Mouse (Mus musculus) kidney, adult 18-20 months (tissue): ENCODE results near the gene Zfp30.

Source experiments
- DNase-seq: peaks from one replicate; pipeline ENCODE4 v3.0.0; 2021

Gene Zfp30

DNA sequence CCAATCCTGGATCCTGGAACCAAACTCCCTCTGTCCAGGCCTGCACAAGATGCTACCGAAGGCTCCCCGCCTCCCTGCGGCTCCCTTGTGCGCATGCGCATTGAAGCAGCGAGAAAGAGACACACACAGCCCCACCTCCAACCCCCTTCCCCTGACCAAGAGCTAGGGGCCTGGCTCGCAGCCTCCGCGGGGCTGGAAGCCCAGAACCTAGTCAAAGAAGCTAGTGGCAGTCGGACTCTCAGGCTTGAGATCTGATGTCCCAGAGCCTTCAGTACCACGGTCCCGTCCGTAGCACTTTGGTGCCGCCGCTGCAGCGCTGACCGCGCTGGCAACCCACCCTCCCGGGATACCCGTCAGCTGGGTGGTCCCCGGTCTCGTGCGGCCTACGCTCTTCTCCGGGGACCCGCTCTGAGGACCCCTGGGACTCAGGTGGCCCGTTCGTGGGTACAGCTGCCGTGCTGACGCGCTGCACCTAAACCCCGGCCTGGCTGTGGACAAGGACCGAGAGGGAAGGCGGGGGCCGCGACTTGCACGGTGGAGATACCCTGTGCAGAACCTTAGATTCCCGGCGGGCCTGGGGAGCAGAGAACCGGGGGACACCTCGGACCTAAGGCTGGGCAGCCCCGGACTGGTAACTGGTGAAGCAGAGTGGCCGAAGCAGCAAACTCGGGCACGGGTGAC lies at the start of gene Zfp30:
TSS of gene Zfp30 (plus strand) at position 128 of the 681 bp plus-strand sequence.
- DNase-seq, result peak; percentile 85

DNA sequence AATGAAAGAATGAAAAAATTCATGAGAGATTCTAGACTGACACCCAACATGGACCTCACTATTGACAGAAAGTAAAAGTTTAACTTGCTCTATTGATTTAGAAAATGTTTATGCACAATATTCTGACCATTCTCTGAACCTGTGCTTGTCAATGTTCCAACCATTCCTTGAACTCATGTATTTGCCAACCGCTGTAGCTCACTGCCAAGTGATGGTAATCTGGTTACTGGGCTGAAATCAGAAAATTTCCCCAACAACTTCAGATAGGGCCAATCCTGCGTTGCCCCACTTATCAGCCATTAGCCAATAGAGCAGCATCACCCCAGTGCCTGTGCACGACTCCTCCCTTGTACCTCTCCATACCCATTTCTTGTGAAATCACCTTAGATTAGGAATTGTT lies 41.5 kb upstream of the Zfp30 start:
- no peak for DNase-seq

DNA sequence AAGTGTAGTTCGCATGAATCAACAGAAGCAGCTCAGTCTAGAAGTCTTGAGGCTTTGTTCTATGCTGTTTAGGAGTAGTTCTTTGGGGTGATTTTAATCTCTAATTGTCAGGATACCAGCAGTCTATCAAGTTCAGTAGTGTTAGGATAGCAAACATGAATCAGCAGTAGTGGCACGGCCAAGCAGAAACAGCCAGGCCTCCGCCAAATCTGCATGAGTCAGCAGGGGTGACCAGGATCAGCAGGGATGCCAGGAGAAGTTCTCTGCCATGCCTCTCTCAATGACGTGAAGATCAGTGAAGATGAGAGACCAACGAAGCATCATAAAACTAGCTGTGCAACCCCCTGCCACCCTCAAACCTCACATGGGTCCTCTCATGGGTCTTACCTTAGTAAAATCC lies 23.3 kb upstream of the Zfp30 start:
- no peak for DNase-seq

DNA sequence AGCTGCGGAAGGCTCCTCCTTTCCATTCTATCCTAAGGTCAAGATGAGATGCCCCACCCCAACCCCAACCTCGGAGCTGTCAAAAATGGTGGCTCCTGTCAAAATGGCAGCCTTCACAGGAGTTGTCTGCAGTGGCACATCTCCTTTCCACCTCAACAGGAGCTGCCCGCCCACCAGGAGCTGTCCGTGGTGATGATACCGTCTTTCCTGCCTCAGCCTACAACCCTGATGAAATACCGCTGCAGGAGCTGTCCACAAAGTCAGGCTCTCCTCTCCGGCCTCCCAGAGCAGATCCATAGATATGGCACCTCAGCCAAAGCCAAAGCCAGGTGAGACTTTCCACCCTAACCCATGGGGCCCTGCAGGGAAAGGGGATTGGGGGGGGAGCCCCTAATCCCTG lies 19.1 kb upstream of the Zfp30 start:
- no peak for DNase-seq

DNA sequence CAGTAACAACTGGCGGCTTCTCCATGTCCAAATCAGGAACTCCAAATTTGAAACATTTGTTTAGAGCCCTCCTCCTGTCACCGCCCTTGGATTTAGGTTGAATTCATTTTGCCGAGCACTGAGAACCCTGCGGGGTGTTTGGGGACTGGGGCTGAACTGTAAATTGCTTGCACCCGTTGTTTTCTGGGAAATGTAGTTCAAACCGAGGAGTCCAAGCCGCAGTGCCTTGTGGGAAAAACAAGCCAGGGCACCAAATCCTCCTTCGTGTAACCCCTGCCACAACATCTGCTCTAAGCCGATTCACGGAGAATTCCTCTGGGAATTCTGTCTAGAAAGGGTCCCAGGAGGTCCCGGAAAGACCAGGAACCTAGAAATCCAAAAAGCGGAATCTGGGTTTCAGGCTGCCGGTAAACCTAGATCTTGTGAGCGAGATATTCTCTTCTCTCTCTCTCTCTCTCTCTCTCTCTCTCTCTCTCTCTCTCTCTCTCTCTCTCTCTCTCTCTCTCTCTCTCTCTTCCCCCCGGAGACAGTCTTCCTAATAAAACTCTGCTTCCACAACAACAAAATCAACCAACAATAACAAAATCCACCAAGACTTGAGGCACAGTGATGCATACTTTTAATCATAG lies 16.6 kb upstream of the Zfp30 start:
- DNase-seq, result peak; percentile 88

GRCm38 (mm10) chr7:29768090-29768900 lies 15.5 kb upstream of the Zfp30 start, which contains the start of gene Zfp84:
Gene Zfp84 (plus strand): TSS chr7:29768552.
- peak; percentile 92 for DNase-seq

DNA sequence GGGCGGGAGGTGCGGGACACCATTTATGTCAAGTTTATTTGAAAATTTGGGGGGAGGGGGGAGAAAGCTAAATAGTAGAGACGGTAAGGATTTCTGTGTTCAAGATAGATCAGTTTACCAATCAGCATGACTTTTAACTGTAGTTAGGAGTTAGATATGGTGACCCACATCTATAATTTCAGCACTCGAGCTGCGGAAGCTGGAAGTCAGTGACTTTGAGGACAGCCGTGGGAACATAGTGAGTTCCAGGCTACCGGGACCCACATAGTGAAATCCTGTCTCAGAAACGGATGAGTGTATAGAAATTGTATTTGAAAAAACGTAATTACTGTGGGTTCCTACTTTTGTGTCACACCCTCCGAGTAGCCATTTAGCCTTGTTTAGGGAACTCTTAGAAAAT lies 14.8 kb upstream of the Zfp30 start:
- DNase-seq, result no peak

DNA sequence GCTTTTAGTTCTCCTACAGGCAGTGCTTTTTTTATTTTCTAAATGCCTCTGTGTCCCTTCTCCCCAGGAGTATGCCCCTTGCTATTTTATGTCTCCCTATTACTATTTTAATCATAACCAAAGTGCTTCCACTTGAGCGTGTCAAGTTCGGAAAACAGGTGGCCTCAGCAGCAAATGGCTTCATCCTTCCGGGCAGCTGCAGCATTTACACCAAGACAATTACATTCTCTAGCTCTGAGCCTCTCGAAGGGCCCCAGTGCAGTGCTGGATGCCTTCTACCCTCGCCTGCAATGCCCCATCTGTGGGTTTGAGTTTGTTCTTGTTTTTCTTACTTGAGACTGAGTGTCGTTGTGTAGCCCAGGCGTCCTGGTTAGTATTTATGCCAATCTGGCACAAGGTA lies 10.3 kb upstream of the Zfp30 start:
- no peak for DNase-seq

DNA sequence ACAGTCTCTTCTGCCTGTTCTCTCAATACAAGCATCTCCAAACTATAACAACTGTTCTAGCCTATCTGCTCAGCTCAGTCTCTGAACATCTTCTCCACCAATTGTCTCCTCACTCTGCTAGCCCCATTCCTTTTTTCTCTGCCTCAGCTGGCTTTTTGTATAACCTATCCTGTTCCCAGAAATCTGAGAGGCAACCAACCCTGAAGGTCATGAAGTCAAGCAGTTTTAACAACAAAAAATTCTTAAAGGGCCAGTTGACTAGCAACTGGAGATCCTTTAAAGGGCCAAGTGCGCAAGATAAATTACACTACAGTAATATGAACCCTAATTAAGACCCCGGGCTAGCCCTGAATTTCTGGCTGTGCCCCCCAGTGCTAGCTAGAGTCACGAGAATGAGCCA lies 9.4 kb upstream of the Zfp30 start:
- no peak for DNase-seq

DNA sequence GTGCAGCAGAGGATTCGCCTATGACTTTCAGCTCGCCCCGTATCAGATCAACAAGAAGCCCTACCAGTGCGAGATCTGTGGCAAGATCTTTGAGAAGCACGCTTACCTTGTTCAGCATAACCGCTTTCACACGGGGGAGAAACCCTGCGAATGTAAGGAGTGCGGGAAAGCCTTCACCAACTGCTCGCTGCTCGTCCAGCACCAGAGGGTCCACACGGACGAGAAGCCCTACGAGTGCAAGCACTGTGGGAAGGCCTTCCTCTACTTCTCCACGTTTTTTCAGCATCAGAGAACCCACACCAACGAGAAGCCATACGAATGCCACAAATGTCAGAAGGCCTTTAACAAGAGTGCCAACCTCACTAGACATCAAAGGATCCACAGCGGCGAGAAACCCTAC lies 7.2 kb upstream of the Zfp30 start:
- no peak for DNase-seq

DNA sequence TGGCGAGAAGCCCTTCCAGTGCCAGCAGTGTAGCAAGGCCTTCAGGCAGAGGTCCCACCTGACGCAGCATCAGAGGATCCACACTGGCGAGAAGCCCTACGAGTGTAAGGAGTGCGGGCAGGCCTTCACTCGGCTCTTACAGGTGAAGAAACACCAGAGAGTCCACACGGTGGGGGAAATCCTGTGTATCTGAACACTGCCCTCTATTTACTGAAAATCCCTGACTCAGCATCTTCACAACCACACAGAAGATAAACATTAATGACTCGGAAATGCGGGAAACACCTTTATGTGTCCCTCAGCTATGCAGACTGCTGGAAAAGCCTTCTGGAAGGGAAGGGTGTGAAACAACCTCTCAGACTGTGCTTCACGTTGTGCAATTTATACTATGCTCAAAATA lies 6.4 kb upstream of the Zfp30 start:
- no peak for DNase-seq

DNA sequence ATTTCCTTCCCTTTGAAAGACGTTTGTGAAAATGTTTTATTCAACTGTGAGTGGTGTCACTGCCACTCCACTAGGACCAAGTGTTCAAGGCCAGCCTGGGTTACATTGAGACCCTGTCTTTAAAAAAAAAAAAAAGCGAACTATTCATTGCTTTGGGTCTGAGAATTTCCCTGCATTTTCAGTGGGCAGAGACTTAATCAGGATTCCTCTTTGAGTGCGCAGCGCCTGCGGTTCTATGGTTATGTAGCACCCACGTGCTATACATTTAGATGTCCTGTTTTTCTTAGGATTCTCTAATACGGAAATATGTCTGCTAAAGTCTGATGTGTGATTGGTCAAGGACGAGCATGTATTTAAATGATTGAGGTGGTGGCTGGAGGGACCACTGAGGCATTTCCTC lies 1.2 kb downstream of the Zfp30 start:
- DNase-seq, result no peak

GRCm38 (mm10) chr7:29785888-29786287 lies 2.1 kb downstream of the Zfp30 start:
- DNase-seq, result no peak

DNA sequence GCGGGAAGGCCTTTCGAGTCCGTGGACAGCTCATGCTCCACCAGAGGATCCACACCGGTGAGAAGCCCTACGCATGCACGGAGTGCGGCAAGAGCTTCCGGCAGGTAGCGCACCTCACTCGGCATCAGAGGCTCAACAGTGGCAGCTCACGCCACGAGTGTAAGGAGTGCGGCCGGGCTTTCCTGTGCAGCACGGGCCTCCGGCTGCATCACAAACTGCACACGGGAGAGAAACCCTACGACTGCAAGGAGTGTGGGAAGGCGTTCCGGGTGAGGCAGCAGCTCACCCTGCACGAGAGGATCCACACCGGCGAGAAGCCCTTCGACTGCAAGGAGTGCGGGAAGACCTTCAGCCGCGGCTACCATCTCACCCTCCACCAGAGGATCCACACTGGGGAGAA lies 9.1 kb downstream of the Zfp30 start:
- DNase-seq, result no peak

DNA sequence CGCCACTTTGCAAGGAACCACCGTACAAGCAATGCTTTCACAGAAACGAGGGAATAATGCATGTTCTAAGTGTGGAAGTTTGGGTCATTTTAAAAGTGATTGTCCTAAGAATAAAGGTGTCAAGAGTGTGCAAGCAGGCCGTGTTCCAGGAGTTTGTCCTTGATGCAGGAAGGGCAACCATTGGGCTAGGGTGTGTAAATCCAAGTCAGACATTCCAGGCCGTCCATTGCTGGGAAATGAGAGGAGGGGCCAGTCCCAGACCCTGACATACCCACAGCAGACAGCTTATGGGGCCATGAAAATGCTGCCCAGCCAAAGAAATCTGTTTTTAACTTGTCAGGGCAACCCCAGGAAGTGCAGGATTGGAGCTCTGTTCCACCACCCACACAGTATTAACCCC lies 23.2 kb downstream of the Zfp30 start:
- no peak for DNase-seq

DNA sequence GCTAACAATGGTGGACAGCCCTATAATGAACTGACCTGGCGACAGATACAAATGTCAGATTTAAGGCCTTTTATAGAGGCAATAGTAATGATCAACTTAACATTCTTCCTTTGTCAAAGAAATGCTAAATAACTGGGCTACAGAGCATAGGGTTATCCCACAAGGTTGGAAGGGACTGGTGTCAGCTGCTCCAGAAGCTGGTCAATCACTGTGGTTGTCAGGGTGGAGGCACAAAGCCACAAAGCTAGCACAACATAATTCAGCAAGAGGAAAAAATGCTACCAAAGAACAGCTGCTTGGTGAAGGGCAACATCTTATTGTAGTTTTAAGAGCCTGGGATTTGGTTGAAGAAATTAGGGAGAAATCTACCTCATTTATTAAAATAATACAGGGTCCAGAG lies 28.4 kb downstream of the Zfp30 start:
- no peak for DNase-seq

DNA sequence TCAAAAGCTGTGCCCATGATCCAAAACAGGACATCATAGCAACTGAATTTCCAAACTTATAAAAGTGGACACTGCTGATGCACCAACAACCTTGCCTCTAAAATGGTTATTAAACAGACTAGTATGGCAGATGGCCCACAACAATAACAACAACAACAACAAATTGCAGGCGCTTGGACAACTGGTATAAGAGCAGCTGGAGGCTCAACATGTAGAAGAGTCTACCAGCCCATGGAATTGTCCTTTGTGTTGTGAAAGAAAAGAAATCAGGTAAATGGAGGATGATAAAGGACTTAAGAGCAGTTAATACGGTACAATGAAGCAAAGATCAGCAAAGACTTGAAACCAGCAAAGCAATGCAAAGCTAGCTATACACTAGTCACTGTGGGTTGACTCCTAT lies 30.6 kb downstream of the Zfp30 start:
- DNase-seq, result no peak

DNA sequence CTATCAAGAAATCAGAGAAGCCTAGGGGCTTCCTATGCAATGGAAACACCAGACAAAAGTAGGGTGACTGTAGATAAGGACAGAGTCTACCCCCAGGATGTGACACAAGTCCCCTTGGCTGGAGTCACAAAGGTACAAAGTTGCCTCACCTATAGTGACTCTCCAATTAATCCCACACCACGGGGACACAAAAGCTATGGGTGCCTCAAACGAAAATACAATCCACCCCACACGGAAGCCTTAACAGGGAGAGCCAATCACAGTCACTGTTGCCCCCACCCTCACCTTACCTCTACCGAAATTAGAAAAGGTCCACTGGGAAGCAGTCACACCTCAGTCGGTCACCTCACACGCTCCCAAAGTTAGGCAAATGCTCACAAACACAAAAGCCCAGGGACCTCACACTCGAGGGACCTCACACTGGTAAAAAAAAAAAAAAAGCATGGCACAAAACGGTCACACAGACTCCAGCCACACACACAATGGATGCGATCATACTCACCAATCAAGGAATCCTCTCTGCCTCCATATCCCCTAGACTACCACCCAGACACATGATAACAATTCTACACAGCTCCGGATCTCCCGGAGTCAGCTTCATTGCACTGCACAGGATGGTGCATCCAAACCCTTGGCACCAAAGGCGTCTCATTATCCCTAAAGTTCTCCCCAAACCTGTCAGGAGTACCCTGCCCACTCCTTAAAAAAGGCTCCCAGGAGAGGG lies 31.4 kb downstream of the Zfp30 start:
- DNase-seq, result no peak

- peak; percentile 86 for DNase-seq
Observed at GRCm38 (mm10) chr7:29815910-29816429, 32.2 kb downstream of the Zfp30 start, which contains the start of gene Zfp790. Gene Zfp790 (plus strand): TSS chr7:29816114.

DNA sequence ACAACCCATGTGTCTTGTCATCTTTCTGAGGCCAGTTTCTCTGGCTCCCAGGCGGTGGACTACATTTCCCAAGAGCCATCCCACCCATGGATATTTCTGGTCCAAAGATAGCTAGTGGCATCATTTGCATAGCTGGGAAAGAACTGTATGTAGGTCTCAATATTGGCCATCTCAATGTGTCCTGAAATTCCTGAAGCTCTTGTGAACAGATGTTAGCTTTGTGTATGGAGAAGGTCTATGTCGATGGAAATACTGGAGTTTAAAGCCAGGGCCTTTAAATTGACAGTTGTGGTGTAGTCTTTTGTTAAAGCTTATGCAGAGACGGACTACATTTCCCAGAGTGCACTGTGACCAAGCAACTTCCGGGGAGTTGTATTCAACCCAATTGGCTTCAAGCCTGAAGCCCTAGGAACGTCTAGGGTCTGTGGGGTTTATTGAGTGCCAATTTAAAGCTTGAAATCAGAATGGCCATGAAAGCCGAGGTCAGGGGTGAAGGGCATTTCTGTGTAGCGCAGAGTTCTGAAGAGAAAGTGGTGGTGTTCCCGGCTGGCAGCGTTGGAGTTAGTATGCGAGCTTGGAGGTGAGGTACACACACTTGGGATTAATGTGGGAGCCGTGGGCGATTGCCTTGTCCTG lies 34.9 kb downstream of the Zfp30 start:
- peak; percentile 80 for DNase-seq

DNA sequence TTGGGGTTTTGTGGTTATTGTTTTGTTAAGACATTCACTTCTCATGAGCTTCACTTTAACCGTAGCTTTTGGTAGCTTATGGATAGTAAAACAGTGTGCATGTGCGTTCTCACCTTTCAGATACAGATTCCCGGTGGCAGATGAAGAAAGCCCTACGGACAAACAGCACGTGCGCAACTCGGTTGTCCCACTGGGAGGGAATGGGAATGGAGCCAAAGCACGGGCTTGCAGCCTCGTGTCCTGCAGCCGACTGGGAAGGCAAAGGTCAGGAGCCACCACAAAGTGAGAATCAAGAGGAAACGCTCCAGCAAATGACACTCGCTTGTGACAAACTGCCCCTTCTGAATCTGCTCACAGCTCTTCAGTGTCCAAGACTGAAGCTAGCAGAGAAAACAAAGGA lies 44.2 kb downstream of the Zfp30 start:
- DNase-seq, result peak; percentile 59

DNA sequence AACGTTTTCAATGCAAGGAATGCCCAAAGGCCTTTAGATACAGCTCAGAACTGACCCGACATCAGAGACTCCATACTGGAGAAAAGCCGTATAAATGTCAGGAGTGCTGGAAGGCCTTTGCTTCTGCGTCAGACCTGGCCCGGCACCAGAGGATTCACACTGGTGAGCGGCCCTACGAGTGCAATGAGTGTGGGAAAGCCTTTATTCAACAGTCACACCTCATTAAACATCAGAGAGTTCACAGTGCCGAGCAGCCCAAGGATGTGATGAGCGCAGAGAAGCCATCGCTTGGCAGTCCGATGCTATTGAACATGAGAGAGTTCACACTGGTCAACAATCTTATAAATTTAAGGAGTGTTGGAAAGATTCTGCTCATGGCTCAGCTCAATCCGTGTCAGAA lies 46.0 kb downstream of the Zfp30 start:
- no peak for DNase-seq

GRCm38 (mm10) chr7:29836816-29837215 lies 53.0 kb downstream of the Zfp30 start:
- no peak for DNase-seq
